7 mouse cellular contexts compared by ENCODE assay signal in the genomic region with DNA sequence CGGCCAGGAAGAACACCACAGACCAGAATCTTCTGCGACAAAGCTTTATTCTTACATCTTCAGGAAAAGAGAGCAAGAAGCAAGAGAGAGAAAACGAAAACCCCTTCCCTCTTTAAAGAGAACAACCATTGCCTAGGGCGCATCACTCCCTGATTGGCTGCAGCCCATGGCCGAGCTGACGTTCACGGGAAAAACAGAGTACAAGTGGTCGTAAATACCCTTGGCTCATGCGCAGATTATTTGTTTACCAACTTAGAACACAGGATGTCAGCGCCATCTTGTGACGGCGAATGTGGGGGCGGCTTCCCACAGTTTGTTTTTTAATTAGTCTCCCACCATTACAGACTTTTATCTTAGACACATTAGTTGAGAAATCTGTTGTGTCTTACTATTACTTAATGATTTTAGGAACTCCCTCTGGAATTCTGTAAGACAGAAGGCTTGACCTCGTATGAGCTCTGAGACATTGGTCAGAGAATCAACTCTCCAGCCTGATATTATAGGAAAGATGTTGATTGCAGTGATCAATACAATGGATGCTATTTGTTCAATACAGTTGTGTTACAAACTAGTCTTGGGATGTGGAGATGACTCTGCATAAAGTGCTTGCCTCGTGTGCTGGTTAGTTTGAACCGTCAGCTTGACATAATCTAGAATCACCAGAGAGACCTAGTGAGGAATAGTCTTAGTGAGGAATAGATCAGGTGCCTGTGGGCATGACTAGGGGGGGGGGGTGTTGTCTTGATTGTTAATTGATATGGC. TPM values are rescaled to one million over a fixed set of nuclear protein-coding genes. Genes with fewer than 3 reads are reported as not detected.
DNase-seq lines count a peak whose midpoint lies in the region; ATAC-seq and TF ChIP-seq lines count a peak whose summit lies in the region.
"Not testable (repeated sequence)": the region's sequence is repeated elsewhere in the genome, so short reads cannot be mapped to it uniquely, and the experiment has no call there.

No protein-coding gene starts in this region.

- not testable (repeated sequence) for H3K4me3 ChIP-seq in G1E (ENCODE audit: low read depth, low read length); forebrain, embryonic 11.5 days (ENCODE audit: low read depth, low read length); heart, embryonic 12.5 days; hindbrain, postnatal 0 days (ENCODE audit: low read length); neural tube, embryonic 11.5 days (ENCODE audit: low read depth, low read length)
- 0 out of 2 replicates have a peak overlapping the region, but pooled peaks have one; percentile 17 for H3K4me3 ChIP-seq in liver, embryonic 13.5 days (replicated peaks)

- H3K9me3 ChIP-seq in G1E (replicated peaks); forebrain, embryonic 11.5 days (ENCODE audit: control insufficient read depth, low read length); heart, embryonic 12.5 days (replicated peaks); hindbrain, postnatal 0 days (ENCODE audit: low read length); liver, embryonic 13.5 days (replicated peaks); neural tube, embryonic 11.5 days (ENCODE audit: control insufficient read depth, low read length): not testable (repeated sequence)

- not testable (repeated sequence) for TF ChIP-seq CTCF in G1E (IDR thresholded peaks at IDR 0.05; ENCODE audit: low read depth, low read length); hindbrain, postnatal 0 days (IDR thresholded peaks at IDR 0.05; ENCODE audit: low read depth)

- H3K27ac ChIP-seq in forebrain, embryonic 11.5 days (ENCODE audit: low read depth, low read length); heart, embryonic 12.5 days (ENCODE audit: poor library complexity, severe bottlenecking); hindbrain, postnatal 0 days; neural tube, embryonic 11.5 days (ENCODE audit: low read depth, low read length): not testable (repeated sequence)
- peak overlapping the region; percentile 62 for H3K27ac ChIP-seq in liver, embryonic 13.5 days

- WGBS in forebrain, embryonic 11.5 days, result 55% methylated on average over 8 of the region's 16 CpGs
- WGBS in heart, embryonic 12.5 days, result 70% methylated on average over 8 of the region's 16 CpGs
- 68% methylated on average over 7 of the region's 16 CpGs for WGBS in hindbrain, postnatal 0 days
- 57% methylated on average over 8 of the region's 16 CpGs for WGBS in liver, embryonic 13.5 days (ENCODE audit: insufficient replicate concordance)
- 63% methylated on average over 7 of the region's 16 CpGs for WGBS in neural tube, embryonic 11.5 days

- not testable (repeated sequence) for H3K27me3 ChIP-seq in G1E (ENCODE audit: insufficient read depth, low read length); forebrain, embryonic 11.5 days (ENCODE audit: control insufficient read depth, insufficient read depth, low read length); heart, embryonic 12.5 days (replicated peaks); hindbrain, postnatal 0 days (ENCODE audit: insufficient read depth, low read length); liver, embryonic 13.5 days; neural tube, embryonic 11.5 days (ENCODE audit: control insufficient read depth, insufficient read depth, low read length)

- not testable (repeated sequence) for H3K9ac ChIP-seq in forebrain, embryonic 11.5 days (ENCODE audit: low read length); heart, embryonic 12.5 days; hindbrain, postnatal 0 days (replicated peaks; ENCODE audit: low read length); neural tube, embryonic 11.5 days (ENCODE audit: low read length)
- 0 out of 2 replicates have a peak overlapping the region, but pooled peaks have one; percentile 23 for H3K9ac ChIP-seq in liver, embryonic 13.5 days

- DNase-seq in G1E (ENCODE audit: low spot score); forebrain, embryonic 11.5 days (ENCODE audit: low spot score); hindbrain, postnatal 0 days (ENCODE audit: low spot score); liver, embryonic 13.5 days; neural tube, embryonic 11.5 days (ENCODE audit: low spot score): not testable (repeated sequence)

- H3K4me1 ChIP-seq in G1E (ENCODE audit: insufficient read depth, low read depth, low read length), result peaks cover 37% of the 10 kb centered on the region
- H3K4me1 ChIP-seq in forebrain, embryonic 11.5 days (replicated peaks; ENCODE audit: control insufficient read depth, insufficient read depth, low read length); hindbrain, postnatal 0 days (ENCODE audit: insufficient read depth, low read length); neural tube, embryonic 11.5 days (ENCODE audit: control insufficient read depth, insufficient read depth, low read length): not testable (repeated sequence)
- peaks cover 13% of the 10 kb centered on the region for H3K4me1 ChIP-seq in heart, embryonic 12.5 days (replicated peaks)
- H3K4me1 ChIP-seq in liver, embryonic 13.5 days (replicated peaks), result peaks cover 33% of the 10 kb centered on the region

- ATAC-seq in G1E (ENCODE audit: extremely low read depth, insufficient number of reproducible peaks, low FRiP score, poor library complexity, severe bottlenecking), result peak; percentile 52
- ATAC-seq in forebrain, embryonic 11.5 days (replicated peaks; ENCODE audit: low FRiP score), result peak; percentile 49; the same call in 1 of the 2 replicates
- ATAC-seq in heart, embryonic 12.5 days (ENCODE audit: insufficient number of reproducible peaks, low FRiP score), result peak; percentile 57
- peak; percentile 38; the same call in 1 of the 2 replicates for ATAC-seq in hindbrain, postnatal 0 days
- peak; percentile 55 for ATAC-seq in liver, embryonic 13.5 days (ENCODE audit: low read depth)
- peak; percentile 34 for ATAC-seq in megakaryocyte-erythroid progenitor cell, adult 5-6 weeks (replicated peaks; ENCODE audit: low FRiP score, low TSS enrichment, poor library complexity, severe bottlenecking)
- ATAC-seq in neural tube, embryonic 11.5 days (ENCODE audit: insufficient read depth, low FRiP score, low TSS enrichment), result peak; percentile 35; the same call in 1 of the 2 replicates

- not testable (repeated sequence) for H3K4me2 ChIP-seq in forebrain, embryonic 11.5 days (ENCODE audit: low read depth, low read length, severe bottlenecking); heart, embryonic 12.5 days; hindbrain, postnatal 0 days (ENCODE audit: low read depth, low read length); neural tube, embryonic 11.5 days (ENCODE audit: low read depth)
- H3K4me2 ChIP-seq in liver, embryonic 13.5 days, result 0 out of 2 replicates have a peak overlapping the region, but pooled peaks have one; percentile 36

- H3K36me3 ChIP-seq in G1E (replicated peaks), result peaks cover 16% of the 10 kb centered on the region
- H3K36me3 ChIP-seq in forebrain, embryonic 11.5 days (ENCODE audit: control insufficient read depth, insufficient read depth, low read length); heart, embryonic 12.5 days; hindbrain, postnatal 0 days (ENCODE audit: insufficient read depth, low read length); liver, embryonic 13.5 days; neural tube, embryonic 11.5 days (ENCODE audit: control insufficient read depth, insufficient read depth, low read length): not testable (repeated sequence)

RNA-seq across cellular contexts. Expression of a gene that starts 22.3 kb away (rescaled TPM):
- total RNA-seq in G1E (2014; fragmentation: Nextera tagmentation) (879 and 928 TPM in 2 replicates), G1E (2017) (680 and 689 TPM in 2 replicates)
- 115 and 131 TPM in 2 replicates for polyA plus RNA-seq in G1E (2012)
- 40.8 and 46.8 TPM in 2 replicates for polyA plus RNA-seq in forebrain, embryonic 11.5 days (2014; fragmentation: Nextera tagmentation; extraction: Ambion mirVana)
- polyA plus RNA-seq in heart, embryonic 12.5 days (2016; fragmentation: Nextera tagmentation; extraction: Ambion mirVana), result 77.4 and 78.4 TPM in 2 replicates
- 71.4 and 90.8 TPM in 2 replicates for total RNA-seq in hindbrain, postnatal 0 days (2014; rRNA removed)
- polyA plus RNA-seq in hindbrain, postnatal 0 days (2015; fragmentation: Nextera tagmentation; extraction: Ambion mirVana), result 52.7 and 56.2 TPM in 2 replicates
- 123 and 153 TPM in 2 replicates for polyA plus RNA-seq in liver, embryonic 13.5 days (2015; fragmentation: Nextera tagmentation; extraction: Ambion mirVana)
- total RNA-seq in megakaryocyte-erythroid progenitor cell, adult 5-6 weeks (2014; fragmentation: Nextera tagmentation), result 524 and 588 TPM in 2 replicates
- 726 and 751 TPM in 2 replicates for total RNA-seq in megakaryocyte-erythroid progenitor cell, adult 5-6 weeks (2017)
- 56.1 and 57.7 TPM in 2 replicates for polyA plus RNA-seq in neural tube, embryonic 11.5 days (2014; fragmentation: Nextera tagmentation; extraction: Ambion mirVana)
